In genomic region chr13:43094365-43094764, GRCm38 (mm10) we compare ENCODE assay signal across 10 mouse cellular contexts.
DNase-seq lines count a peak whose midpoint lies in the region; ATAC-seq and TF ChIP-seq lines count a peak whose summit lies in the region.
"Had no signal": no experiment of that assay in that cellular context is flagged by ENCODE, and none has a peak within 500 bp of the region (broad histone marks: within the 10 kb centered on the region; RNA-seq: fewer than 3 reads in every experiment).

No protein-coding gene starts in this region.

- no peak for TF ChIP-seq POLR2A in ES-Bruce4 (IDR thresholded peaks at IDR 0.05; ENCODE audit: insufficient read depth, low read length)

- no peak overlapping the region for H3K4me3 ChIP-seq in hindbrain, embryonic 14.5 days (replicated peaks; ENCODE audit: low read length)
- H3K4me3 ChIP-seq in hindbrain, embryonic 12.5 days, result no peak overlapping the region
- H3K4me3 ChIP-seq in ES-Bruce4 (ENCODE audit: low read depth, low read length), result no peak overlapping the region
- H3K4me3 ChIP-seq: limb, embryonic 15.5 days; stomach, embryonic 15.5 days had no signal

- no peak overlapping the region for H3K27ac ChIP-seq in hindbrain, embryonic 14.5 days
- no peak overlapping the region for H3K27ac ChIP-seq in hindbrain, embryonic 12.5 days
- H3K27ac ChIP-seq in ES-Bruce4 (ENCODE audit: insufficient read depth, low read length), result no peak overlapping the region
- H3K27ac ChIP-seq: limb, embryonic 15.5 days; stomach, embryonic 15.5 days had no signal

- H3K4me2 ChIP-seq in hindbrain, embryonic 14.5 days (replicated peaks), result no peak overlapping the region
- no peak overlapping the region for H3K4me2 ChIP-seq in hindbrain, embryonic 12.5 days (replicated peaks)
- H3K4me2 ChIP-seq: limb, embryonic 15.5 days; stomach, embryonic 15.5 days had no signal

- peak; percentile 58 for TF ChIP-seq CTCF in ES-Bruce4 (IDR thresholded peaks at IDR 0.05; ENCODE audit: low read depth, low read length)

- H3K9ac ChIP-seq in hindbrain, embryonic 14.5 days, result no peak overlapping the region
- H3K9ac ChIP-seq in hindbrain, embryonic 12.5 days, result no peak overlapping the region
- H3K9ac ChIP-seq in ES-Bruce4 (ENCODE audit: low read depth, poor library complexity, severe bottlenecking), result no peak overlapping the region
- H3K9ac ChIP-seq: limb, embryonic 15.5 days; stomach, embryonic 15.5 days had no signal

- no peak for TF ChIP-seq EP300 in ES-Bruce4 (IDR thresholded peaks at IDR 0.05; ENCODE audit: insufficient read depth, low read depth, low read length)

- peak; percentile 66 for DNase-seq in hindbrain, embryonic 14.5 days (ENCODE audit: low spot score)
- peak; percentile 6 for DNase-seq in c-Kit-positive CD71-negative TER-119-negative erythroid progenitor cells, embryonic 14.5 days (ENCODE audit: low read depth)
- peak; percentile 47 for DNase-seq in forelimb bud, embryonic 11.5 days (ENCODE audit: low read depth, low spot score)
- peak; percentile 67 for DNase-seq in kidney, postnatal 10 days
- DNase-seq in naive thymus-derived CD4-positive, alpha-beta T cell, adult 2 months (ENCODE audit: low read depth), result peak; percentile 2

- no peaks in the 10 kb centered on the region for H3K4me1 ChIP-seq in hindbrain, embryonic 14.5 days (replicated peaks; ENCODE audit: control insufficient read depth, insufficient read depth, low read length)
- H3K4me1 ChIP-seq in hindbrain, embryonic 12.5 days, result no peaks in the 10 kb centered on the region
- H3K4me1 ChIP-seq in ES-Bruce4 (ENCODE audit: control insufficient read depth, insufficient read depth, low read length), result no peaks in the 10 kb centered on the region
- H3K4me1 ChIP-seq: limb, embryonic 15.5 days; stomach, embryonic 15.5 days had no signal

- 46% methylated on average over 7 of the region's 7 CpGs for WGBS in hindbrain, embryonic 14.5 days
- 47% methylated on average over 7 of the region's 7 CpGs for WGBS in hindbrain, embryonic 12.5 days

- H3K9me3 ChIP-seq in hindbrain, embryonic 14.5 days (ENCODE audit: control insufficient read depth, low read length), result no peaks in the 10 kb centered on the region
- H3K9me3 ChIP-seq in hindbrain, embryonic 12.5 days (replicated peaks), result no peaks in the 10 kb centered on the region
- H3K9me3 ChIP-seq in ES-Bruce4 (replicated peaks; ENCODE audit: control insufficient read depth, insufficient read depth, low read length, poor library complexity, severe bottlenecking), result no peaks in the 10 kb centered on the region
- H3K9me3 ChIP-seq: limb, embryonic 15.5 days; stomach, embryonic 15.5 days had no signal

- no peak for ATAC-seq in hindbrain, embryonic 14.5 days (ENCODE audit: low FRiP score)
- ATAC-seq in hindbrain, embryonic 12.5 days (ENCODE audit: low FRiP score), result no peak
- no peak for ATAC-seq in erythroid progenitor cell, adult 5-6 weeks (replicated peaks; ENCODE audit: low FRiP score, poor library complexity, severe bottlenecking)

- H3K27me3 ChIP-seq in hindbrain, embryonic 14.5 days (ENCODE audit: control insufficient read depth, insufficient read depth, low read length), result no peaks in the 10 kb centered on the region
- no peaks in the 10 kb centered on the region for H3K27me3 ChIP-seq in hindbrain, embryonic 12.5 days
- H3K27me3 ChIP-seq in ES-Bruce4 (ENCODE audit: control insufficient read depth, insufficient read depth, low read length, poor library complexity, severe bottlenecking), result no peaks in the 10 kb centered on the region
- H3K27me3 ChIP-seq: limb, embryonic 15.5 days; stomach, embryonic 15.5 days had no signal

- 0 out of 2 replicates have a peak, but pooled peaks cover 7% of the 10 kb centered on the region for H3K36me3 ChIP-seq in hindbrain, embryonic 14.5 days (replicated peaks; ENCODE audit: control insufficient read depth, insufficient read depth)
- H3K36me3 ChIP-seq in hindbrain, embryonic 12.5 days, result 0 out of 2 replicates have a peak, but pooled peaks cover 5% of the 10 kb centered on the region
- H3K36me3 ChIP-seq in ES-Bruce4 (ENCODE audit: control insufficient read depth, insufficient read depth, low read length, poor library complexity, severe bottlenecking), result no peaks in the 10 kb centered on the region
- H3K36me3 ChIP-seq: limb, embryonic 15.5 days; stomach, embryonic 15.5 days had no signal

Comparison
In these comparisons a context has a peak if more than half of its experiments do, and no peak if none do; other contexts are left out.
1. DNase-seq: peak in every context shown above with its lines; median percentile 67 in kidney, postnatal 10 days; 66 in hindbrain, embryonic 14.5 days; 47 in forelimb bud, embryonic 11.5 days; 6 in c-Kit-positive CD71-negative TER-119-negative erythroid progenitor cells, embryonic 14.5 days; 2 in naive thymus-derived CD4-positive, alpha-beta T cell, adult 2 months.